Mouse (Mus musculus): ENCODE results near the gene Hsd17b13. TPM values are rescaled to one million over a fixed set of nuclear protein-coding genes. Genes with fewer than 3 reads are reported as not detected.

The Hsd17b13 gene
- polyA plus RNA-seq, 1 experiment from 2014 or later = 4.6 TPM

DNA sequence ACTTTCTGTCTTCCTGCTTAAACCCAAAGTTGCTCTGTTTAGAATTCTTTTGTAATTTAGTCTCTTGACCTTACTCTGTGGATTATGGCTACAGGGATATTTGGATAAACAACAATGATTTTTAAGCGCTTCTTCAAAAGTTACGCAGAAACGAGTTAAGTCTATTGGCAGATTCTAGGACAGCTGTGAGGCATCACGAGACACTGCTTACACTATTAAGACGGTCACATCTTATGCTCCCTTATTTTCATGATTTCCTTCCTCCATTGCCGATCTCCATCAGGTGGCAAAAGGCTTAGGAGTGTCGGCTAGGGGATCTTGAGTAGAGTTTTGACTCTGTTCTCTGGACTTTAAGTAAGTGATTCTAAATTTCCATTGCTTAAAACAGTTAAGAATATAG lies 33.1 kb upstream of the Hsd17b13 start:
- ATAC-seq (replicated peaks; ENCODE audit: low FRiP score, low TSS enrichment, low read depth) (no peak), DNase-seq (ENCODE audit: low spot score) (no peak)
- Histone ChIP-seq H3K27ac (ENCODE audit: low read depth) (no peak overlapping the region), H3K4me3 (ENCODE audit: low read depth, low read length) (no peak overlapping the region), H3K9ac (ENCODE audit: low read length) (no peak overlapping the region), H3K9me3 (ENCODE audit: control insufficient read depth, low read length) (no peaks in the 10 kb centered on the region), H3K4me1 (replicated peaks; ENCODE audit: control insufficient read depth, insufficient read depth, low read length) (no peaks in the 10 kb centered on the region), H3K27me3 (replicated peaks; ENCODE audit: control insufficient read depth, insufficient read depth, low read length) (no peaks in the 10 kb centered on the region), H3K36me3 (ENCODE audit: control insufficient read depth, insufficient read depth, low read length) (peaks cover 27% of the 10 kb centered on the region), H3K4me2 (ENCODE audit: low read length) (no peak overlapping the region)
- WGBS = 61% methylated on average over 7 of the region's 7 CpGs

- Histone ChIP-seq H3K27ac (ENCODE audit: low read depth) (no peak overlapping the region), H3K9ac (ENCODE audit: low read length) (no peak overlapping the region), H3K4me1 (replicated peaks; ENCODE audit: control insufficient read depth, insufficient read depth, low read length) (no peaks in the 10 kb centered on the region), H3K4me2 (ENCODE audit: low read length) (no peak overlapping the region), H3K9me3 (ENCODE audit: control insufficient read depth, low read length) (no peaks in the 10 kb centered on the region), H3K36me3 (ENCODE audit: control insufficient read depth, insufficient read depth, low read length) (peaks cover 28% of the 10 kb centered on the region), H3K27me3 (replicated peaks; ENCODE audit: control insufficient read depth, insufficient read depth, low read length) (no peaks in the 10 kb centered on the region), H3K4me3 (ENCODE audit: low read depth, low read length) (no peak overlapping the region)
- no peak for ATAC-seq (replicated peaks; ENCODE audit: low FRiP score, low TSS enrichment, low read depth)
- WGBS = 92% methylated on average over 3 of the region's 3 CpGs
- DNase-seq (ENCODE audit: low spot score) = no peak
Measured at GRCm38 (mm10) chr5:104009421-104009820, 32.2 kb upstream of the Hsd17b13 start.

DNA sequence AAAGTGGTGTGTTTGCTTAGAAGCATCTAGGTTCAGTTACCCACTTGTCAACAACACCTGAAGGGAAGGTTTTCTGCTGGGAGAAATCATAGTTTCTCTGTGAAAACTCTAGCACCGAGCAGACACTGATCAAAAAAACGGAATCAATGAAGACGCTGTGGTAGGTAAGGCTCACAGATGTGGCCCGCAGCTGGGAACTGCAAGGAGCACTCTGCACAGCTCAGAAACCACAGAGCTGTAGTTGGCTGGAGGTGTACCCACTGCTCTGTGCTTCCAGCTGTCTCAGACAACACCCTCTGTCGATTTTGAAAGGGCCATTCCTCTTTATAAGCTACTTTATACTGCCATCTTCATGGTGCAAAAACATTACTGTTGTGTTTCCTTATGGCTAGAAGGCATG lies 30.6 kb upstream of the Hsd17b13 start:
- Histone ChIP-seq H3K4me1 (replicated peaks; ENCODE audit: control insufficient read depth, insufficient read depth, low read length) (no peaks in the 10 kb centered on the region), H3K4me2 (ENCODE audit: low read length) (no peak overlapping the region), H3K27ac (ENCODE audit: low read depth) (no peak overlapping the region), H3K27me3 (replicated peaks; ENCODE audit: control insufficient read depth, insufficient read depth, low read length) (no peaks in the 10 kb centered on the region), H3K9ac (ENCODE audit: low read length) (no peak overlapping the region), H3K9me3 (ENCODE audit: control insufficient read depth, low read length) (no peaks in the 10 kb centered on the region), H3K36me3 (ENCODE audit: control insufficient read depth, insufficient read depth, low read length) (peaks cover 28% of the 10 kb centered on the region), H3K4me3 (ENCODE audit: low read depth, low read length) (no peak overlapping the region)
- ATAC-seq (replicated peaks; ENCODE audit: low FRiP score, low TSS enrichment, low read depth) (no peak), DNase-seq (ENCODE audit: low spot score) (no peak)
- 74% methylated on average over 5 of the region's 5 CpGs for WGBS

GRCm38 (mm10) chr5:104006811-104007210 lies 29.6 kb upstream of the Hsd17b13 start:
- H3K9ac ChIP-seq (ENCODE audit: low read length) = no peak overlapping the region
- no peaks in the 10 kb centered on the region for H3K4me1 ChIP-seq (replicated peaks; ENCODE audit: control insufficient read depth, insufficient read depth, low read length)
- no peak for ATAC-seq (replicated peaks; ENCODE audit: low FRiP score, low TSS enrichment, low read depth)
- H3K27me3 ChIP-seq (replicated peaks; ENCODE audit: control insufficient read depth, insufficient read depth, low read length) = no peaks in the 10 kb centered on the region
- H3K27ac ChIP-seq (ENCODE audit: low read depth) = no peak overlapping the region
- peaks cover 28% of the 10 kb centered on the region for H3K36me3 ChIP-seq (ENCODE audit: control insufficient read depth, insufficient read depth, low read length)
- WGBS = 67% methylated on average over 3 of the region's 3 CpGs
- H3K9me3 ChIP-seq (ENCODE audit: control insufficient read depth, low read length) = no peaks in the 10 kb centered on the region
- no peak overlapping the region for H3K4me3 ChIP-seq (ENCODE audit: low read depth, low read length)
- no peak for DNase-seq (ENCODE audit: low spot score)
- no peak overlapping the region for H3K4me2 ChIP-seq (ENCODE audit: low read length)

GRCm38 (mm10) chr5:104003955-104004354 lies 26.7 kb upstream of the Hsd17b13 start:
- no peak for ATAC-seq (replicated peaks; ENCODE audit: low FRiP score, low TSS enrichment, low read depth)
- no peak for DNase-seq (ENCODE audit: low spot score)

GRCm38 (mm10) chr5:104003256-104003931 lies 26.2 kb upstream of the Hsd17b13 start:
- Histone ChIP-seq H3K27ac (ENCODE audit: low read depth) (no peak overlapping the region), H3K36me3 (ENCODE audit: control insufficient read depth, insufficient read depth, low read length) (peaks cover 18% of the 10 kb centered on the region), H3K4me2 (ENCODE audit: low read length) (no peak overlapping the region), H3K4me3 (ENCODE audit: low read depth, low read length) (no peak overlapping the region), H3K4me1 (replicated peaks; ENCODE audit: control insufficient read depth, insufficient read depth, low read length) (no peaks in the 10 kb centered on the region), H3K9ac (ENCODE audit: low read length) (no peak overlapping the region), H3K9me3 (ENCODE audit: control insufficient read depth, low read length) (no peaks in the 10 kb centered on the region), H3K27me3 (replicated peaks; ENCODE audit: control insufficient read depth, insufficient read depth, low read length) (no peaks in the 10 kb centered on the region)
- WGBS = 42% methylated on average over 15 of the region's 15 CpGs
- ATAC-seq (replicated peaks; ENCODE audit: low FRiP score, low TSS enrichment, low read depth) = no peak
- DNase-seq (ENCODE audit: low spot score) = no peak

More at GRCm38 (mm10) chr5:104003955-104004354, 26.7 kb upstream of the Hsd17b13 start:
- Histone ChIP-seq H3K27me3 (replicated peaks; ENCODE audit: control insufficient read depth, insufficient read depth, low read length) (no peaks in the 10 kb centered on the region), H3K4me1 (replicated peaks; ENCODE audit: control insufficient read depth, insufficient read depth, low read length) (no peaks in the 10 kb centered on the region), H3K27ac (ENCODE audit: low read depth) (no peak overlapping the region), H3K9me3 (ENCODE audit: control insufficient read depth, low read length) (no peaks in the 10 kb centered on the region), H3K36me3 (ENCODE audit: control insufficient read depth, insufficient read depth, low read length) (peaks cover 23% of the 10 kb centered on the region), H3K9ac (ENCODE audit: low read length) (no peak overlapping the region), H3K4me2 (ENCODE audit: low read length) (no peak overlapping the region), H3K4me3 (ENCODE audit: low read depth, low read length) (no peak overlapping the region)
- WGBS = 84% methylated on average over 2 of the region's 2 CpGs

DNA sequence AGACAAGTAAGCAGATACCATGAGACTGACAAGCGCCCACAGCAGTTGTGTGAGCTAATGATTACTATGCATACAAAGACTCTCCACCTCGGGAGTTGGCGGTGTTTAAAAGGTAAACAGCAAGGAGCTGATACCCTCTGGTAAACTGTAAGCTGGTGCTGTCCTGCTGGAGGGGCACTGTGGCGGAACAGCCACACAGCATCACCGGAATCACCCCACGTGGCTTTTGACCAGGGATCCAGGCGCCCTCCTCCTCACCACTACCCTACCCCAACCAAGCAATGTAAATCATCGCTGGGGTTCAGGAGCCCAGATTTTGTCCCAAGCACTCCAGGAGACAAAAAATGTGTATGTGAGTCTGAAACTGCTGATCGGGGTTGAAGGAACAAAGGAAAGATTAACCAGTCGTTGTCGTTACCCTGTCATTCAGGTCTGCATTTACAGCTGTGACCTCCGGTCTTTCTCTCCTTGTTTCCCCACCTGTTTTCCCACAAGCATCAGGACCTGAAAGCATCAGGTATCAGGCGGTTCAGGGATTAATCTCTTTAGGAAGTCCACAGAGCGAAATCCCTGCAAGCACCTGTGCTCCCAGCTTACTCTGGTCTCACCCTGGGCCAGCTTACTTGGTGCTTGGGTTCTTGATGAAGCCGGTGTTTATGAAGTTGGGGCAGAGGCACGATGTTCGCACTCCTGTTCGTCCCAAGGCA lies 25.5 kb upstream of the Hsd17b13 start:
- H3K9ac ChIP-seq (ENCODE audit: low read length) = no peak overlapping the region

DNA sequence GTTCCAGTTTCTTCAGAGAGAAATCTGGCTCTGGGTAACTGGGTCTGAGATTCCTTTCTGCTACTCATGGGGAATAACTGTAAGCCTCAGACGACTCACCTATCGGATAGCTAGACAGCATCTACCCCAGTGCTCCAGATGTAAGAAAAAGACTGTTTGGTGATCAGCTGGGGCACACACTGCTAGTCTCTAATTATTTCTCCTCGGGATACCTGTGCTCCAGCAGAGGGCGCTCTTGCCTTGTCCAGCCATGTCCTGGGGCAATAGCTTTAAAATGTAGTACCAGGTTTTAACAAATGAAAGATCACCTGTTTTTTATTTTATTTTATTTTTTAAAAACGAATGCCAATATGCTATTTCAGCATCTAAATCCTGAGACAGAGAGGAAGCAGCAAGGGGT lies 22.5 kb upstream of the Hsd17b13 start:
- Histone ChIP-seq H3K36me3 (ENCODE audit: control insufficient read depth, insufficient read depth, low read length) (no peaks in the 10 kb centered on the region; the same call in 1 of the 2 replicates), H3K4me1 (replicated peaks; ENCODE audit: control insufficient read depth, insufficient read depth, low read length) (no peaks in the 10 kb centered on the region), H3K27me3 (replicated peaks; ENCODE audit: control insufficient read depth, insufficient read depth, low read length) (no peaks in the 10 kb centered on the region), H3K4me3 (ENCODE audit: low read depth, low read length) (no peak overlapping the region), H3K27ac (ENCODE audit: low read depth) (no peak overlapping the region), H3K9me3 (ENCODE audit: control insufficient read depth, low read length) (no peaks in the 10 kb centered on the region), H3K4me2 (ENCODE audit: low read length) (no peak overlapping the region), H3K9ac (ENCODE audit: low read length) (no peak overlapping the region)
- ATAC-seq (replicated peaks; ENCODE audit: low FRiP score, low TSS enrichment, low read depth) (no peak), DNase-seq (ENCODE audit: low spot score) (peak; percentile 93)
- WGBS = 8% methylated on average over 5 of the region's 5 CpGs

More for the DNA sequence above, 25.5 kb upstream of the Hsd17b13 start:
- peaks cover 11% of the 10 kb centered on the region for H3K36me3 ChIP-seq (ENCODE audit: control insufficient read depth, insufficient read depth, low read length)
- no peak overlapping the region for H3K4me3 ChIP-seq (ENCODE audit: low read depth, low read length)
- DNase-seq (ENCODE audit: low spot score) (no peak), ATAC-seq (replicated peaks; ENCODE audit: low FRiP score, low TSS enrichment, low read depth) (no peak)
- no peaks in the 10 kb centered on the region for H3K4me1 ChIP-seq (replicated peaks; ENCODE audit: control insufficient read depth, insufficient read depth, low read length)
- H3K9me3 ChIP-seq (ENCODE audit: control insufficient read depth, low read length) = no peaks in the 10 kb centered on the region
- H3K27me3 ChIP-seq (replicated peaks; ENCODE audit: control insufficient read depth, insufficient read depth, low read length) = no peaks in the 10 kb centered on the region
- no peak overlapping the region for H3K4me2 ChIP-seq (ENCODE audit: low read length)
- no peak overlapping the region for H3K27ac ChIP-seq (ENCODE audit: low read depth)
- 28% methylated on average over 18 of the region's 18 CpGs for WGBS

DNA sequence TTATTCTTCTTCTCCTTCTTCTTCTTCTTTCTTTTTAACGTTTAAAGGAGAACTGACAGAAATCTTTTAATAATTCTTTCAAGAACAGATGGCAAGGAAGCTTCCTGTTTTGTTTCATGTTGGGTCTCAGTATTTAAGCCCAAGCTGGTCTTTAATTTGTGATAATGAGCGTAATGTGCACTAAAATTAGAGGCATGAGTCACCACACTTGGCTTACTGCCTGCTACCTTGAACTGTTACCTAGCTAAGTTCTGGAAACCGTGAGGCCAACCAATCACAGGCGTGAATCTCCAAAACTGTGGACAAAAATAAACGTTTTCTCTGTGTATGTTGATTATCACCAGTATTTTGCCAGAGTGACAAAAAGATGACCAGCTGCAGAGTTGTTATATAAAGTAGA lies 21.5 kb upstream of the Hsd17b13 start:
- Histone ChIP-seq H3K4me2 (ENCODE audit: low read length) (no peak overlapping the region), H3K9me3 (ENCODE audit: control insufficient read depth, low read length) (no peaks in the 10 kb centered on the region), H3K36me3 (ENCODE audit: control insufficient read depth, insufficient read depth, low read length) (no peaks in the 10 kb centered on the region; the same call in 1 of the 2 replicates), H3K4me1 (replicated peaks; ENCODE audit: control insufficient read depth, insufficient read depth, low read length) (no peaks in the 10 kb centered on the region), H3K4me3 (ENCODE audit: low read depth, low read length) (no peak overlapping the region), H3K27ac (ENCODE audit: low read depth) (no peak overlapping the region), H3K27me3 (replicated peaks; ENCODE audit: control insufficient read depth, insufficient read depth, low read length) (no peaks in the 10 kb centered on the region), H3K9ac (ENCODE audit: low read length) (no peak overlapping the region)
- no peak for ATAC-seq (replicated peaks; ENCODE audit: low FRiP score, low TSS enrichment, low read depth)
- no peak for DNase-seq (ENCODE audit: low spot score)
- 78% methylated on average over 5 of the region's 5 CpGs for WGBS
